Mouse (Mus musculus): ENCODE measurements around the gene Lgi1.

Gene Lgi1

DNA sequence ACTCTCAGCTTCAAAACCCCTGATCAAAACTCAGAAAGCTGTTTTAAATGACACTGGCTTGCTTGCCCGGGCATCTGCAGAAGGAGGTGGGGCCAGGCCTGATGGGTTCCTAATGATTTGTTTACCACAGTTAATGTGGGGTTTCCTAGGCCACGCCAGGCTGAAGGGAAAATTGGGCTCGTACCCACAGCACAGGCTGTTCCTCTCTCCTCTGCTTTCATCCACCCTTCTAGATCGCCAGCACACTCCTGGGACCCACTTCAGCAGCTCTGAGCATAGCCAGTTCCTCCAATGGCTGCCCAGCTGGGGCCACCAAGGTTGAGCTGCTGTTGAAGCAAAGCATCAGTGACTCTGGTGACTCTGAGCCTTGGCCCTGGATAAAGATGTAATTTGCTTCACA lies 4.0 kb upstream of the Lgi1 start:
- intact Hi-C loops (cut with DNase I): no loop called here

DNA sequence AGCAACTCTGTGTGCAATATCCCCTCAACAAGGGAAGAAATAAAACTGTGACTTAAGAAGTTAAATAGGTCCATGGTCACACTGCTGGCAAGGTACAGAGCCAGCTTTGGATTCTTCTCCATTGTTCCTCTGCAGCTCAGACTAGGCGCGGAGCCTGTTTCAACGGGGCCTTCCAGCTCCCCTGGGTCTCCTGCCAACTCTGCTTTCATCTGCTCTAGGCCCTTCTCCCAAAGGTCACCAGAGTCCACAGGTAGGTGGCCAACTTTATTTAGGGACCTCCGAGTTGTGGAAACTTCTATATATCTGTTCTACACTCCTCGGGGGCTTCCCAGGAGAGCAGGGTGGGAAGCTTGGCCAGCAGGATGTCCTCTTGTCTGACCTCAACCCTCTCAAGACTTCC lies 3.0 kb upstream of the Lgi1 start:
- intact Hi-C loops (cut with DNase I): no loop called here

DNA sequence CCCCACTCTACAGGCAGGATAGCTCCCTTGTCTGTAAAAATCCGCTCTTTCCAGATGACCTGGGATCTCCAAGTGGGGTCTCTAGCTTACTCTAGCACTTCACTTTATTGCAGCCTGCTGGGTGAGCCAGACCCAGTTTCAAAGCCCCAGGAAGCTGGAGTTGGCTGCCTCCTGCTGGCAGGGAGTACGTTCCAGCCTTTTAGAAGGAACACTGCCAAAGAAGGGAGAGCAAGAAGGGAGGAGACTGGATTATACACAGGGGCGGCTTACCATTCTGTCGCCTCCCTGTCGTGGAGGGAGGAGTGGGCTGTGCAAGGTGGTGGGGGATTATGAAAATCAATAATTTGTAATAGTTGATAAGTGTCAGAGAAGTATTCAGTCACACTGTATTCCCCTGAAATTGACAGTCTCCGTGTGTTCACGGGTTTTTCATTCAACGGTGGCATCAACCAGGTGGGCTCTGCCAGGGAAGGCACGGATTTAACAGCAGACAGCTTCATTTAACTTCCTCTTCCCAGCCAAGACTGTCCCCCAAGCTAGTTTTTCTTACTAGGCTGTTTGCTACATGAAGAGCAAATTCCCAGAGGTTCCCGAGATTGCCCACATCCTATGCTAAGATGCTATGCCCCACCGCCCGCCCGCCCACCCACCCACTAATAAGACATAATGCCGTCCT lies 369 bp upstream of the Lgi1 start:
- intact Hi-C loops (cut with DNase I): no loop called here

- intact Hi-C loops (cut with DNase I): no loop called here
Measured at GRCm38 (mm10) chr19:38265767-38266166, 1.4 kb downstream of the Lgi1 start.

DNA sequence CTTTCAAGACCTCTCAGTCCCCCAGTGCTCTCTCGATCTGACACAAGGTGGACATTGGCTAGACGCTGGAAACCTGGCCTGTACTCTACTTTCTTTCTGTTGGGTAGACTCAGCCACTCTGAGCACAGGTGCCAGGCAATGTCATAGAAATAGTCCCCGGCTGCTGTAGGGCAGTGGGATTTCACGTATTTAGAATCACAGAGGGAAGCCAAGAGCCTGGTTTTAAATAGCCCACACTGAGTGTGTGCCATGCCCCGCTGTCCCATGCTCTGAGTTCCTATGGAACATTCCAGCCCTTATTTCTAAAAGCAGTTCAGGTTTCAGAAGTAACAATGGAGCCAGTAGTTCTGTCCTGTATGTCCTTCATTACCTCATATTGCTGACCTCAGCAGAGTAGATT lies 3.1 kb downstream of the Lgi1 start:
- intact Hi-C loops (cut with DNase I): no loop called here

DNA sequence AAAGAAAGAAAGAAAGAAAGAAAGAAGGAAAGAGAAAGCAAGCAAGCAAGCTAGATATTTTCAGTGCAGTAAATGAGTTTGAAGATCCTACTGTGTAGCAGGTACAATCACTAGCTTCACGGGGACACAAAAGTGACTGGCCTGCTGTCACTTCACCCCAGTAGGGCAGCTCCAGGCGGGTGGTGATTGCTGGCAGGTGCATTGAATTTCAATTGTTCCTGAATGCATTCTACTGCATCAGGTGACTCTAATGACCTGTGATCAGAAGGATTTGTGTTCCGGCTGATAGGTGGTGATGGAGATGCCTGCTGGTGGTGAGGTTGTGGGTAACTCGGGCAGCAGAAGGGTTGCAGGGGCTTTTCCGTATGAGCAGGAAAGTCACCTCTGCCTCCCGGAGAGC lies 6.7 kb downstream of the Lgi1 start:
- intact Hi-C loops (cut with DNase I): no loop called here

DNA sequence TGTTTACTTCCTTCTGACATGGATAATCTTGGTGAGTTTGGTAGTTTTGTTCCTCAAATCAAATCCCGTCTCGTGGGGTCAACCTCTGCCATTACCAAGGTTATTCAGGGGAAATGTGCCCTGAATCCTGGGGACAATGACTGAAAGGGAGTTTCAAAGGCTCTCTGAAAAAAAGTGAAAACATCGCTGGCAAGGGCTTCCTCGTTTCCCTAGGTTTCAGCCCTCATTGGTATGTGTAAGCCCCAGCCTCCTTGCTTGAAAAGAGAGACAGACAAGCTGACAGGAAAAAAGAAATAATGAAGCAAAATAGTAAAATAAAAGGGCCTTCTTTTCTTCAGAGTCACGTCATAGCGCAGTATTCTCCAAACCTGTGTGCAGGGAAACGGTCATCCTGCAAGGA lies 9.5 kb downstream of the Lgi1 start:
- intact Hi-C loops (cut with DNase I): no loop called here

GRCm38 (mm10) chr19:38274747-38275421 lies 10.5 kb downstream of the Lgi1 start:
- intact Hi-C loops (cut with DNase I): no loop called here

DNA sequence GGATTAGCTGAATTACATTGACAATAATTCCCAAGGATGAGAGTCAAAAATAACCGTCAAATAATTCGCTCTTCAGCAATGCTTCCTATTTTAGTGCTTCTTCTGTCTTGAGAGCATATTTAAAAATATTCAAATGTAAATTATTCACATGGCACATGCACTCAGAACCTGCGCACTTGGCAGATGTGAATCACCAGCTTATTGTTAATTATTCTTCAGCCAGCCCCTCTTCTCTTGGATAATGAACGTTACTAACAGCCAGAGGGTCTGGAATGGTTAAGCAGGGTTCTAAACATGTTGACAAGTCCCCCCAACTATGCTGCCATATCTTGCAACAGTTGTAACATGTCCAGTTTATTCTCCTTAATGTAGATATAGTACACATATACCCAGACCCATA lies 11.9 kb downstream of the Lgi1 start:
- intact Hi-C loops (cut with DNase I): no loop called here

- intact Hi-C loops (cut with DNase I): no loop called here
Measured at GRCm38 (mm10) chr19:38280242-38280641, 15.9 kb downstream of the Lgi1 start.

GRCm38 (mm10) chr19:38282407-38282806 lies 18.1 kb downstream of the Lgi1 start:
- intact Hi-C loops (cut with DNase I): no loop called here

DNA sequence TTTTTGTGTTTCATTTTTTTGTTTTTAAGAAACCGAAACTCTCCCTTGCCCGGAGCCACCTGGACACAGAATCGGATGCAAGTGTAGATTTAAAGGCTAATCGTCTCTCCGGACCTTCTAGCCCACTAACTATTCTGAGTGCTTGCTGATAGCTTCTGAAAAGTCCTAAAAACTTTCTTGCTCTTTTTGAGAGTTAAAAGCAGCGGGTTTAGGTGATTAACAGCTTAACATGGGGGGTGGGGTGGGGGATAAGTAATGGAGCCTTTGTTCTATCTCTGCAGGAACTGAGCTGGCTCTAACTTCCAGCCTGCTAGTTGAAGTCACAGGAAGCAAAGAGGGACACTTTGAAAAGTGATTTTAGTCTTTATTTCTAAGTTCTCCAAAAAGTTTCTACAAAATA lies 24.2 kb downstream of the Lgi1 start:
- intact Hi-C loops (cut with DNase I): no loop called here

DNA sequence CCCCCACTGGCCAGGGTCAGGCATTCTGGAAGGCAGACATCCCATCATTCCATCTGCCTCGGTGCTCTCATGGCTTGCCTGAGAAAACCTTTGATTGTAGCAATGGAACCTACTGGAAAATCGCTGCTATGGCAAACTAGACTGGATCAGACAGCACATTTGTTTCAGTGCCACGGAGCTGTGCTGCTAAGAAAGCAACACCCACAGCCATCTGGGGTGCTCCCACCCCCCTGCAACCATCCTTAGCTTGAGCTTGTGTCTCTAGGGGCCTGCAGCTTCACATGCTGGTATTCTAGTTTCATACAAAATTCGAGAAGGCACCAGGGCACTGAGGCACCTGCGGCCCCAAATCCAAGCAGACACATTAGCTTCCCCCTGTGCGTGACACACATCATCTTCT lies 27.1 kb downstream of the Lgi1 start:
- intact Hi-C loops (cut with DNase I): no loop called here

- intact Hi-C loops (cut with DNase I): no loop called here
Measured at GRCm38 (mm10) chr19:38298018-38298626, 33.8 kb downstream of the Lgi1 start.

DNA sequence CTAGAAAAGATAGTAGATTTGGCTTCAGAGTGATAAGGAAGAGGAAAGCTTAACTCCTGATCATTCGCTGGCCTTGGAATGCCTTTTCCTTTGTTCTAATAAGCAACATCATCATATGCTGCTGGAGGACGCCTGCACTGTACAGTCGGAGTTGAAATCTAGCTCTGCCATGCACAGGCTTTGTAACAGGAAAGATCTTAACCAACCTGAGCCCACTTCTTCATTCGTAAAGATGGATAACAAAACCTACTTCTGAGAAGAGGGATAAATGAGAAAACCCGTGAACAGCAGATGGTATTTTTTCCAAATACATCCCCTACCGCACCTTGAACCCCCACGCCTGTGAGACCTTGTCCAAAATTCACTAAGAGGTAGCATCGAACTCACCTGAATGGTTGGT lies 43.8 kb downstream of the Lgi1 start:
- intact Hi-C loops (cut with DNase I): no loop called here

- intact Hi-C loops (cut with DNase I): no loop called here
Measured at GRCm38 (mm10) chr19:38315099-38315498, 50.8 kb downstream of the Lgi1 start.

DNA sequence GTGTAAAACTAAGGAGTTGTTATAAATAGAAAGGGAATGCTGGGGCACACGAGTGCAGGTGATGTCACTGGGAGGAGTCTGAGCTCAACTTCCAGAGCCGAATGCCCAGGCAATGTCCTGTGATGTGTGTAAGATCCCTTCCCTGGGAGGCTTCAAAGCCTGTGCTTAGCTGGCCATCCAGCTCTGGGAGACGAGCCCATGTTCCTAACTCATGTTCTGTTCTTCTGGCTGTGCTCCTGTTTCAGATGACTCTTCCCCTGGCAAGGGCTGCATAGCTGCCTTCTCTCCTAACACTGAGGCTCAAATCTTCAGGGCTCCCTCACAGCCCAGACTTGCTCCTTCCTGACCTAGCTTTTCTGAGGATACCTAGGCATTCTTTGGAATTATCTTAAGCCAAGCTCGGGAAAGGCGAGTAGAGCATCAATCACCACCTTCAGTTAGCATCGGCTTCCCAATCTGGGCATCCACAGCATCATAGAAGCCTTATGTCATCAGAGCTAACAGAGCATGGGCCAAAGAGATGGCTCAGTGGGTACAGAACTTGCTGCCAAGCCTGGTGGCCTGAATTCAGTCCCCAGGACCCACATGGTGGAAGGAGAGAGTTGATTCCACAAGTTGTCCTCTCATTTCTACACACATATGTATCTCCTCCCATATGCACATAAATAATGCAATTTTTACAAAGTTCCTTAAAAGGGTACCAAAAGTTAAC lies 52.4 kb downstream of the Lgi1 start:
- intact Hi-C loops (cut with DNase I): no loop called here

DNA sequence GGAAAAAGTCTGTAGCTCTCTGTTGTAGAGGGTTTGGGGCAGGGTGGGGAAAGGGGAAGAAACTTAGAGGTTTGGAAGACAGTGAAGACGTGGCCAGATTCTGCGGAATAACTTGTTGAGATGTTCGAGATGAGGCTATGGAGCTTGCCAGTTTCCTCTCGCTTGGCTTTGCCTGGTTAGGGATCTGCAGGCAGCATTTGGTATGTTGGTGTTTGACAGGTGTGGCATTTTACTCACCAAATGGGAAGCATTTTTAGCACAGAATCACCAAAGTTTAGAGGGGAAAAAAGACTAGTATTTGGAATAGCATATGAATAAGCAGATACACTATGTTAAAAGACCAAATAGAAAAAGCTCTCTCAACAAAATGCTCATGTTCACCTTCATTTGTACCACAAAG lies 54.0 kb downstream of the Lgi1 start:
- intact Hi-C loops (cut with DNase I): no loop called here

DNA sequence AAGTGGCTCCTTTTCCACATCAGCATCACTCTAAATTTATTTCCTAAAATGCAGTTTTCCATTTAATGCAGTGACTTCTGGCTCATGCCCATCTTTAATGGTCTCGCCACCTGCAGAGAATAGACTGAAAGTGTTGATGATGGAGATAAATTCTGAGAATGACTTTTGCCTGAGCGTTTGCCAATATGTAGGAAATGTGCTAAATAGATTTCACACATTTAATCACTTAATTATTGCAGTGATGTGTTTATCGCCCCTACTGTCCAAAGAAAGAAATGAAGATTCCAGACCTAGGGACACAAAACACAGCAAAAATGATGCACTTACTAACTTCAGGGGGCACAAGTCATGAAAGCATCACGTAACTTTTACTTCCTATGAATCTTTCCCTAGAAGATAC lies 54.8 kb downstream of the Lgi1 start:
- intact Hi-C loops (cut with DNase I): no loop called here

GRCm38 (mm10) chr19:38320651-38321188 lies 56.4 kb downstream of the Lgi1 start:
- intact Hi-C loops (cut with DNase I): no loop called here

- intact Hi-C loops (cut with DNase I): no loop called here
Measured at GRCm38 (mm10) chr19:38323726-38324125, 59.4 kb downstream of the Lgi1 start.

All from adrenal gland (tissue).